Mouse (Mus musculus) liver, adult 2 months (tissue): ENCODE measurements around the gene Ephx1.

Experiments
- CTCF ChIP-seq: fragments of 200-500 bp; IDR thresholded peaks from 2 replicates; pipeline ENCODE4 v1.5.1; 2011; ENCODE audit warnings: low read depth, low read length, control low read depth
- POLR2A ChIP-seq: fragments of 200-500 bp; IDR thresholded peaks from 2 replicates; pipeline ENCODE4 v1.6.1; 2011; ENCODE audit warnings: low read length, control low read depth; ENCODE audit not compliant: insufficient read depth; ENCODE audit errors: extremely low read depth

DNA sequence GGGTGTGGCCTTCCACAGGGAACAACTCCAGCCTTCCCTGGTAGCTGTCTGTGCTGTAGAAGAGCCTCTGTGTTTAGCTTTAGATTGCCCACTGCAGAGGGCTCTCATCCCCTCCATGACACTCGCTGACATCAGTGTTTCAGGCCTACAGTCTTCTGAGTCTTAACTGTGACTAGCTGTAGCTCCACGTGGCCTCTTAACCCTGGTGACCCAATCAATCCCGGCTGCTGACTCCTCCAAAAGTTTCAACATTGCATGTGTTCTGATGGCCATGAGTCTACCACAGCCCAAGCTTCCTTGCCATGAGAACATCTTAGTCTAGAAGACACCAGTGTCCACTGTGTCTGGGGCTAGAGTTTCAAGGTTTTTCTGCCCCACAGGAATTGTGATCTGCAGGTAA is 30.0 kb downstream of the Ephx1 start:
- TF ChIP-seq POLR2A (no peak), CTCF (no peak)
